Mouse (Mus musculus) ovary, adult 10 weeks (tissue): ENCODE data around the gene Zfp981. TPM values are rescaled to one million over a fixed set of nuclear protein-coding genes. Genes with fewer than 3 reads are reported as not detected.

ENCODE experiments used
- polyA plus RNA-seq: library from polyadenylated mRNA; stranded (reverse); fragments of 350-450 nt; fragmentation: Illumina TruSeq; extraction: RNeasy Lipid Tissue Mini Kit (QIAGEN cat#74804); gene quantifications from one replicate; pipeline ENCODE4 v1.2.3, GENCODE M21; 2014

The Zfp981 gene
- 0.63 TPM for polyA plus RNA-seq

DNA sequence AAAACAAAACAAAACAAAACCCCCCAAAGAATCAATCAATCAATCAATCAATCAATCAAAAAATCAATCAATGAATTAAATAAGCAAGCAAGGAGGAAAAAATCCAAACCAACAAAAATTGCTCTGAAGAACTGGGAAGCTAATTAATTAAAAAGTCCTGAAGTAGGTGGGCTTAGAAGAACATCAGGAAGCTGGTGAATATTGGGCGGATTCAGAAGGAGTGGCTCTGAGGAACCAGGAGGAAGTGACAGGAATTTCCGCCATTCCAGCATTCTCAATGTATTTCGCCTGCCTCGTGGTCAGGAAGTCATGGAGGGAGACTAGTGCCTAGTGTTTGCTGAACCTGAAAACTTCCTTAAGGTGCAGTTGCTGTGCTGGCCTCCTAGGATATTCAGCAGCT is at the start of gene Zfp981:
Zfp981 (plus strand) TSS at position 301 of the 400 bp plus-strand sequence.

Other genes starting within 250 kb of the Zfp981 start
- 31.2 TPM for gene Zfp992, start 53.0 kb upstream of the Zfp981 start, polyA plus RNA-seq
- 46.3 TPM for gene Zfp993, start 108.9 kb downstream of the Zfp981 start, polyA plus RNA-seq